Mouse (Mus musculus) limb, embryonic 10.5 days (tissue): ENCODE measurements at regions not wholly inside any gene's neighbourhood (a gene's known extent, or its start where the extent isn't known, plus 50 kb on each side); places are given as distances from the start of the nearest gene placed in this dataset.

Experiments
- DNase-seq: peaks from one replicate; pipeline ENCODE4 v3.0.0-alpha.2; 2017; ENCODE audit warnings: low spot score
- H3K27ac ChIP-seq: fragments of 300-500 bp; sonication (generic); 2 replicates; pipeline ENCODE4 v1.5.1; 2016; ENCODE audit warnings: mild to moderate bottlenecking
- H3K27me3 ChIP-seq: fragments of 300-500 bp; sonication (generic); 2 replicates; pipeline ENCODE4 v1.6.1; 2016; ENCODE audit warnings: low read depth, mild to moderate bottlenecking; ENCODE audit not compliant: poor library complexity, severe bottlenecking
- H3K36me3 ChIP-seq: fragments of 300-500 bp; sonication (generic); 2 replicates; pipeline ENCODE4 v1.6.1; 2016; ENCODE audit warnings: mild to moderate bottlenecking, moderate library complexity
- H3K4me1 ChIP-seq: fragments of 300-500 bp; sonication (generic); 2 replicates; pipeline ENCODE4 v1.6.1; 2016
- H3K4me3 ChIP-seq: fragments of 300-500 bp; sonication (generic); 2 replicates; pipeline ENCODE4 v1.5.1; 2016; ENCODE audit warnings: mild to moderate bottlenecking, moderate library complexity
- H3K9me3 ChIP-seq: fragments of 300-500 bp; sonication (generic); replicated peaks from 2 replicates; pipeline ENCODE4 v1.6.1; 2016; ENCODE audit warnings: mild to moderate bottlenecking
- WGBS: fragments of 180-500 bp; shearing (Covaris S2); methylation state at CpG from one replicate; pipeline ENCODE4 v1.1.7; 2016; 5-methylcytosine and 5-hydroxymethylcytosine counted together

- H3K27ac ChIP-seq, result no peak overlapping the region
- H3K4me1 ChIP-seq, result peaks cover 16% of the 10 kb centered on the region
- H3K36me3 ChIP-seq, result no peaks in the 10 kb centered on the region
- no peak overlapping the region for H3K4me3 ChIP-seq
- no peak for DNase-seq
- H3K9me3 ChIP-seq, result no peaks in the 10 kb centered on the region
- no peaks in the 10 kb centered on the region for H3K27me3 ChIP-seq
Measured at GRCm38 (mm10) chr7:95720083-95720482, 451.0 kb upstream of the Tenm4 start.

GRCm38 (mm10) chr7:95725716-95726487 lies 445.1 kb upstream of the Tenm4 start:
- Histone ChIP-seq H3K27ac (no peak overlapping the region), H3K36me3 (no peaks in the 10 kb centered on the region), H3K9me3 (no peaks in the 10 kb centered on the region), H3K27me3 (no peaks in the 10 kb centered on the region), H3K4me3 (no peak overlapping the region), H3K4me1 (peaks cover 5% of the 10 kb centered on the region; the same call in 1 of the 2 replicates)
- DNase-seq, result no peak
- 79% methylated on average over 2 of the region's 2 CpGs for WGBS

- H3K4me3 ChIP-seq, result no peak overlapping the region
- peaks cover 18% of the 10 kb centered on the region for H3K4me1 ChIP-seq
- no peak overlapping the region for H3K27ac ChIP-seq
- DNase-seq, result no peak
- no peaks in the 10 kb centered on the region for H3K36me3 ChIP-seq
- WGBS, result 59% methylated on average over 1 of the region's 1 CpGs
- no peaks in the 10 kb centered on the region for H3K9me3 ChIP-seq
- no peaks in the 10 kb centered on the region for H3K27me3 ChIP-seq
Measured at GRCm38 (mm10) chr7:95733807-95734206, 437.2 kb upstream of the Tenm4 start.

- Histone ChIP-seq H3K9me3 (no peaks in the 10 kb centered on the region), H3K4me1 (peaks cover 18% of the 10 kb centered on the region), H3K27me3 (no peaks in the 10 kb centered on the region), H3K4me3 (no peak overlapping the region), H3K36me3 (no peaks in the 10 kb centered on the region), H3K27ac (no peak overlapping the region)
- peak; percentile 69 for DNase-seq
- 14% methylated on average over 5 of the region's 5 CpGs for WGBS
Measured at GRCm38 (mm10) chr7:95734587-95734986, 436.5 kb upstream of the Tenm4 start.

GRCm38 (mm10) chr7:95736716-95737115 lies 434.3 kb upstream of the Tenm4 start:
- H3K9me3 ChIP-seq, result no peaks in the 10 kb centered on the region
- DNase-seq, result no peak
- H3K4me3 ChIP-seq, result no peak overlapping the region
- H3K36me3 ChIP-seq, result no peaks in the 10 kb centered on the region
- no peaks in the 10 kb centered on the region for H3K27me3 ChIP-seq
- peaks cover 18% of the 10 kb centered on the region for H3K4me1 ChIP-seq
- no peak overlapping the region for H3K27ac ChIP-seq

GRCm38 (mm10) chr7:95738725-95739245 lies 432.3 kb upstream of the Tenm4 start:
- no peak for DNase-seq
- no peak overlapping the region for H3K4me3 ChIP-seq
- H3K36me3 ChIP-seq, result no peaks in the 10 kb centered on the region
- 79% methylated on average over 2 of the region's 2 CpGs for WGBS
- peaks cover 15% of the 10 kb centered on the region for H3K4me1 ChIP-seq
- no peaks in the 10 kb centered on the region for H3K9me3 ChIP-seq
- no peaks in the 10 kb centered on the region for H3K27me3 ChIP-seq
- no peak overlapping the region for H3K27ac ChIP-seq

GRCm38 (mm10) chr7:95739779-95740178 lies 431.3 kb upstream of the Tenm4 start:
- Histone ChIP-seq H3K27me3 (no peaks in the 10 kb centered on the region), H3K27ac (no peak overlapping the region), H3K36me3 (no peaks in the 10 kb centered on the region), H3K9me3 (no peaks in the 10 kb centered on the region), H3K4me1 (peaks cover 5% of the 10 kb centered on the region; the same call in 1 of the 2 replicates), H3K4me3 (no peak overlapping the region)
- 87% methylated on average over 5 of the region's 5 CpGs for WGBS
- no peak for DNase-seq

- Histone ChIP-seq H3K36me3 (no peaks in the 10 kb centered on the region), H3K27me3 (no peaks in the 10 kb centered on the region), H3K4me3 (no peak overlapping the region), H3K9me3 (no peaks in the 10 kb centered on the region), H3K4me1 (no peaks in the 10 kb centered on the region), H3K27ac (no peak overlapping the region)
- DNase-seq, result no peak
- WGBS, result 85% methylated on average over 2 of the region's 2 CpGs
Measured at GRCm38 (mm10) chr7:95758375-95758774, 412.7 kb upstream of the Tenm4 start.

- H3K9me3 ChIP-seq, result no peaks in the 10 kb centered on the region
- no peak overlapping the region for H3K27ac ChIP-seq
- no peak for DNase-seq
- no peaks in the 10 kb centered on the region for H3K4me1 ChIP-seq
- H3K4me3 ChIP-seq, result no peak overlapping the region
- no peaks in the 10 kb centered on the region for H3K27me3 ChIP-seq
- H3K36me3 ChIP-seq, result no peaks in the 10 kb centered on the region
- WGBS, result 92% methylated on average over 12 of the region's 12 CpGs
Measured at GRCm38 (mm10) chr7:95760945-95761661, 409.9 kb upstream of the Tenm4 start.

- no peak overlapping the region for H3K4me3 ChIP-seq
Measured at GRCm38 (mm10) chr7:95766356-95767150, 404.5 kb upstream of the Tenm4 start.

GRCm38 (mm10) chr7:95784523-95784922 lies 386.5 kb upstream of the Tenm4 start:
- Histone ChIP-seq H3K27ac (no peak overlapping the region), H3K36me3 (no peaks in the 10 kb centered on the region), H3K27me3 (no peaks in the 10 kb centered on the region), H3K4me3 (no peak overlapping the region), H3K9me3 (no peaks in the 10 kb centered on the region), H3K4me1 (no peaks in the 10 kb centered on the region)
- DNase-seq, result no peak

More at GRCm38 (mm10) chr7:95766356-95767150, 404.5 kb upstream of the Tenm4 start:
- Histone ChIP-seq H3K4me1 (no peaks in the 10 kb centered on the region), H3K36me3 (no peaks in the 10 kb centered on the region), H3K9me3 (no peaks in the 10 kb centered on the region), H3K27ac (no peak overlapping the region), H3K27me3 (no peaks in the 10 kb centered on the region)
- 92% methylated on average over 6 of the region's 6 CpGs for WGBS
- DNase-seq, result no peak

- H3K36me3 ChIP-seq, result no peaks in the 10 kb centered on the region
- H3K4me1 ChIP-seq, result no peaks in the 10 kb centered on the region
- no peak overlapping the region for H3K4me3 ChIP-seq
- H3K27me3 ChIP-seq, result no peaks in the 10 kb centered on the region
- no peaks in the 10 kb centered on the region for H3K9me3 ChIP-seq
- DNase-seq, result no peak
- no peak overlapping the region for H3K27ac ChIP-seq
- 92% methylated on average over 1 of the region's 1 CpGs for WGBS
Measured at GRCm38 (mm10) chr7:95787543-95787942, 383.5 kb upstream of the Tenm4 start.

- Histone ChIP-seq H3K9me3 (no peaks in the 10 kb centered on the region), H3K4me3 (no peak overlapping the region), H3K4me1 (no peaks in the 10 kb centered on the region), H3K27me3 (no peaks in the 10 kb centered on the region), H3K27ac (no peak overlapping the region), H3K36me3 (no peaks in the 10 kb centered on the region)
- DNase-seq, result no peak
- WGBS, result 91% methylated on average over 3 of the region's 3 CpGs
Measured at GRCm38 (mm10) chr7:95787951-95788350, 383.1 kb upstream of the Tenm4 start.
